Mouse (Mus musculus) lung, adult 2 months (tissue): Measurements from ENCODE around the gene Saysd1.

ENCODE experiments used
- CTCF ChIP-seq: fragments of 200-500 bp; IDR thresholded peaks from 2 replicates; pipeline ENCODE4 v1.5.1; 2011; ENCODE audit warnings: mild to moderate bottlenecking, low read length, control low read depth; ENCODE audit not compliant: insufficient read depth
- POLR2A ChIP-seq: fragments of 200-500 bp; IDR thresholded peaks from 2 replicates; pipeline ENCODE4 v1.6.1; 2011; ENCODE audit warnings: low read depth, mild to moderate bottlenecking, control low read depth, low read length, borderline replicate concordance; ENCODE audit errors: extremely low read depth

GRCm38 (mm10) chr14:20032016-20032737 lies 106.2 kb downstream of the Saysd1 start:
- TF ChIP-seq POLR2A (no peak), CTCF (no peak)
